Mouse (Mus musculus) gastrocnemius, postnatal 10 days (tissue): ENCODE results near the gene Tigd3. TPM values are rescaled to one million over a fixed set of nuclear protein-coding genes. Genes with fewer than 3 reads are reported as not detected.
A peak's percentile ranks its signal among the peaks of the same experiment; 100 is the strongest.
"Not testable (repeated sequence)": the region's sequence is repeated elsewhere in the genome, so short reads cannot be mapped to it uniquely, and the experiment has no call there.

ENCODE experiments used
- DNase-seq: peaks from one replicate; pipeline ENCODE4 v3.0.0; 2021; ENCODE audit warnings: mixed read lengths
- total RNA-seq, 2 experiments: library from RNA; stranded (reverse); gene quantifications; 2 replicates each; pipeline ENCODE4 v1.2.3; 2021

Tigd3 gene
- total RNA-seq, 2 experiments from 2014 or later, result 0.82 to 0.95 TPM

- DNase-seq, result peak; percentile 13
These were observed 28.4 kb upstream of the Tigd3 start for GRCm38 (mm10) chr19:5922119-5922942.

- no peak for DNase-seq
These were observed 27.8 kb upstream of the Tigd3 start for GRCm38 (mm10) chr19:5921715-5922114.

- DNase-seq, result no peak
These were observed 19.2 kb upstream of the Tigd3 start, which contains the start of gene Dpf2 for GRCm38 (mm10) chr19:5913007-5913719. Gene Dpf2, minus strand, starts transcription at chr19:5913010.

- peak; percentile 99 for DNase-seq
These were observed 18.4 kb upstream of the Tigd3 start for GRCm38 (mm10) chr19:5912103-5913006.

- no peak for DNase-seq
These were observed 17.6 kb upstream of the Tigd3 start for GRCm38 (mm10) chr19:5911430-5912102.

- no peak for DNase-seq
These were observed 16.3 kb upstream of the Tigd3 start for GRCm38 (mm10) chr19:5910221-5910620.

GRCm38 (mm10) chr19:5907275-5907674, 13.3 kb upstream of the Tigd3 start:
- no peak for DNase-seq

GRCm38 (mm10) chr19:5893282-5894001, 507 bp downstream of the Tigd3 start:
- no peak for DNase-seq

- no peak for DNase-seq
These were observed 1.2 kb downstream of the Tigd3 start for GRCm38 (mm10) chr19:5892735-5893134.

- DNase-seq, result no peak
These were observed 1.7 kb downstream of the Tigd3 start for GRCm38 (mm10) chr19:5892262-5892661.

- DNase-seq, result no peak
These were observed 2.3 kb downstream of the Tigd3 start for GRCm38 (mm10) chr19:5891521-5892258.

GRCm38 (mm10) chr19:5889211-5889610, 4.7 kb downstream of the Tigd3 start:
- no peak for DNase-seq

GRCm38 (mm10) chr19:5887234-5887815, 6.6 kb downstream of the Tigd3 start:
- no peak for DNase-seq

- DNase-seq, result no peak
These were observed 8.1 kb downstream of the Tigd3 start for GRCm38 (mm10) chr19:5885838-5886237.

GRCm38 (mm10) chr19:5883935-5884334, 10.0 kb downstream of the Tigd3 start:
- no peak for DNase-seq

GRCm38 (mm10) chr19:5882079-5882478, 11.9 kb downstream of the Tigd3 start:
- DNase-seq, result not testable (repeated sequence)

GRCm38 (mm10) chr19:5881155-5881554, 12.8 kb downstream of the Tigd3 start:
- no peak for DNase-seq

GRCm38 (mm10) chr19:5879735-5880134, 14.2 kb downstream of the Tigd3 start:
- DNase-seq, result no peak

- DNase-seq, result no peak
These were observed 15.0 kb downstream of the Tigd3 start for GRCm38 (mm10) chr19:5878916-5879315.

- DNase-seq, result no peak
These were observed 15.6 kb downstream of the Tigd3 start for GRCm38 (mm10) chr19:5878362-5878722.
